Mouse (Mus musculus) spleen, postnatal 14 days (tissue): ENCODE results near the gene Apoe.
"Not testable (repeated sequence)": the region's sequence is repeated elsewhere in the genome, so short reads cannot be mapped to it uniquely, and the experiment has no call there.

ENCODE experiments used
- DNase-seq, 2 experiments: peaks; one replicate each; pipeline ENCODE4 v3.0.0; 2021 to 2022; ENCODE audit warnings: low spot score in 2 of 2

The Apoe gene

DNA sequence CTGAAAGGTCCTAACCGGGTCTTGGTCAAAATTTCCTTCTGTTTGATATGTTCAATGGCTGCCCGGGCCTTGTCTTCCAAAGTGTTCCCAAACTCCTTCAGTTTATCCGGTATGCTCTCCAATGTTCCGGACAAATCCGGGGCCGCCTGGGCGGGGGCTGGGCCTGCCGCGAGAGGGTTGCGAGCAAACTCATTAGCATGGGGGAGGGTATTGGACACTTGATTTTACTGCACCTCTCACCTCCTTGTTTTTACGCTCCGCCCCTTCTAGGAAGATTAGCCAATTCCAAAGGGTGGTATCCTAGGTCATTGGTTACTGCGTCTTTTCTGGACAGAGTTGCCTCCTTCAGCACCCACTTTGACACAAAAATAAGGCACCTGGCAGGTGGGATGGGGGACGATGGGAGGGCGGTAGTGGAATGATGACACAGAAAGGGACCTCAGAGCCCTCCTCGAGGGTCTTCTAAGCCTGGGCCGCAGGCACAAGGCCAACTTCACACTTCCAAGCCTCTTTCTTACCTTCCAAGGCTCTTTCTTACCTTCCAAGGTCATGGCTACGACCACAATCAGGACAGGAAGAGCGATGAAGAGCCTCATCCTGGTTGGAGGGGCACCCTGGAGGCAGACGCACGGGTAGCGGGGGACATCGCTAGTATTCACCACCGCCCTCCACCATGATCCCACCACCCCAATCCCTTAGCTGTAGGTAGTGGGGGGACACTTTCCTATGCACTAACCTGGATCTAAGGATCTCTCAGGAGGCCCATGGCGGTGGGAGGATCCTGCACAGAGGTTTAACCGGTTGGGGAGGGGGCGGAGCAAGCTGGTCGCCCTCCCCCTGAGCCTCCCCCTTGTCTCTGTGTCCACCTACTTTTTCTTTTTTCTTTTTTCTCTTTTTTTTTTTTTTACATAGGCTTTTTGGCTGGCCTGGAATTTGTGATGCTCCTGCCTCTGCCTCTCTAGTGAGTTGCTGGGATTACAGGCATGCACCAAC lies 6.8 kb downstream of the Apoe start, which contains the start of gene Apoc1:
Apoc1 (minus strand) TSS at position 788 of the 993 bp plus-strand sequence.
- no peak for DNase-seq

GRCm38 (mm10) chr7:19691434-19691833 lies 7.6 kb downstream of the Apoe start:
- DNase-seq: no peak

GRCm38 (mm10) chr7:19690845-19691244 lies 8.1 kb downstream of the Apoe start:
- DNase-seq: no peak

DNA sequence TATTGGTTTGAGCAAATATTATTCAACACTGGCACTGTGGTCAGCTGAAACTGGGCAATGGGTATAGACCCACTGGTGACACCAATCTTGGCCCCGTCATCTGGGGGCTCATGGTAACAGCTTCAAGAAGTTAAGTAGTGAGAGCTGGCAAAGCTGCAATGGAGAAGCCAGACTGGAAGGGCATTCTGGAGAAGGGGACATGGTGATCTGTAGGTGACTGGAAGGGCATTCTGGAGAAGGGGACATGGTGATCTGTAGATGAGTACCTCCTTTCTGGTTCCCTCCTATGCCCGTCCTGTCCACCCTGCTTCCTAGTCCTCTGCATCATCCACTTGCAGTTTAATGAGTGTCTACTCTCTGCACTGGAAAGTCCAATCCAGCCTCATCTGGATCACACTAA lies 10.4 kb downstream of the Apoe start:
- no peak for DNase-seq

DNA sequence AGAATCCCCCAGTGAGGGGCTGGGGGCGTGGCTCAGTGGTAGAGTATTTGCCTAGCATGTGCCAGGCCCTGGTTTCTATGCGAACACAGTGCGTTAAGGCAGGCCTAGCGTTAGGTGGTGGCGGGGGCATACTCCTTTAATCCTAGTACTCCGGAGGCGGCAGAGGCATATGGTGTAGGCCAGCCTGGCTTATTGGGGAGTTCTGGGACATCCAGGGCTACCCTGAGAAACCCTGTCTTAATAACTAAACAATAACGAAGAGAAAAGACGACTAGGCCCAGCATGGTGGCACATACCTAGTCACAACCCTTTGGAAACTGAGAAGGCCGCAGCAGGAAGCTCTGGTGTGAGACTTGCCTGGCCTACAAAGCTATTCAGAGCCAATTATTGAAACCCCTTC lies 10.9 kb downstream of the Apoe start:
- DNase-seq: no peak

DNA sequence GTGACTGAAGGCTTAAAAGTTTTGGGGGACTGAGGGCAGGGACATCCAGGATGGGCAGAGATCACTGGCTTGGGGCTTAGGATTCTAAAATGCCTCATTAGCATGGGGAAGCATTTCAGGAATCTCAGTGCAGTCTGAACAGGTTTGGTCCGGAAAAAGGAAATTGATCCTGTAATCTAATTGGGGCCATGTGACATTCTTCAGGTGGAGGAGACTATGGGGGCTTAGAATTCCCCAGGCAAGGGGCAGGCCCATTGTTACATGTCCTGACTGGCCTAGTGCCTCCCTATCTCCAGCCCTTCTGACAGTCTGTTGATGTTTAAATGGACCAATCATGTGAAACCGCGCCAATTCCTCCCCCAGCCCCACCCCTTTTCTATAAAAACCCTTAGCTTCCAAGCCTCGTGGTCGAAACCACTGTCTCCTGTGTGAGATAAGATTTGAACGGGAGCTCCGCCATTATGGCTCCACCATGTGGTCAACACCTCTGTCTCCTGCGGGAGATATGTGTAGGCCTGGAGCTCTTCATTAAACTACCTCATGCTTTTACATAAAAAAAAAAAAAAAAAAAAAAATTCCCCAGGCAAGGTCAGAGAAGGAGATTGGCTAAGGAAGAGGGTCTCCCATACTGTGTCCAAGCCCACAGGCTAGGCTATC lies 11.9 kb downstream of the Apoe start:
- DNase-seq: not testable (repeated sequence)

DNA sequence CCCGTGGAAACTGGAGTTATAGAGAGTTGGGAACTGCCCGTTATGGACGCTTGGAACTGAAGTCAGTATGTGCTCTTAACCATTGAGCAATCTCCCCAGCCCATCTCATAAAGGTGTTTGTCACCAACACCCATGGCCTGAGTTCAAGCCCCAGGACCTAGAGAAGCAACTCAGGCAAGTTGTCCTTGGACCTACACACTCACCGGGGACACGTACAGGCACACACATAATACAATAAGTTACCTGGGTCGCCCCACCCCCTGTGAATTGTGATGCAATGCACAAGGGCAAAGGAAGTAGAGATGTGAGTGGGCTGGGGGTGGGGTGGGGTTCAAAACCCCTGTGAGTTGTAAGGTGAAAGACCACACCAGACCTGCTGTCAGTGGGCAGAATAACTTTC lies 12.5 kb downstream of the Apoe start:
- no peak for DNase-seq

DNA sequence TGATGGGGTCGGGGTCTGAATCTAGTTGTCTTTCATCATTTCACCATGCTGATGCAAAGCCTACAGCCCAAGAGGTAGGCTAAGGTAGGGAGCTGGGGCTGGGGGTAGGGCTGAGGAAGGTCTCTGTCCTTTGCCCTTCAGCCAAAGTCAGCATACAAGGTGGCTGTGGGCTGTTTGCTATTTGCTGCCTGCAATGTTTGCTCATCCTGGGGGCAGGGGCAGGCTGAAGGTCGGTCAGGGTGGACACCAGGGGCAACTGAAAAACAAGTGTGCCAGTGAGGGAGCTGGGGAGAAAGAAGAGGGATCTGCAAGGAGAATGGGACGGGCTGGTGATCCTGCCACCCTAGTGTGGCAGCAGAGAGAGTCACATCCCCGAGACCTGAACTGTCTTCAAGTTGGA lies 13.6 kb downstream of the Apoe start:
- no peak for DNase-seq

DNA sequence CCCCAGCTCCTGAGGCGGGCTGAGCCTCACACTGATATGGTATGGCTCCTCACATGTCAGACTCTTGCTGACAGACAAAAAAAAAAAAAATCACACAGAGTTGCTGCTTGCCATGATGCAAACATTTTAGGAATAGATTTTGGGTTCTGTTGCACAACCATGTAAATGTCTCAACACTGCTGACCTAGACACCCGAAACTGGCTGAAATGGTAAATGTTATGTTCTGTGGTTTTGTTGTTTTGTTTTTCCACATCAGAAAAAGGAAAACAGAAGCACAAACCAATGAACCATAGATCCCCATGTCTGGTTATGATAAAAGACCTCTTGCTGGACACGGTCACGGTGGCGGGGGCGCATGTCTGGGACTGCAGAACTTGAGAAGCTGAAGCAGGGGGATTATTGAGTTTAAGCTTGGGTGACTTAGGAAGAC lies 15.2 kb downstream of the Apoe start:
- DNase-seq: no peak

DNA sequence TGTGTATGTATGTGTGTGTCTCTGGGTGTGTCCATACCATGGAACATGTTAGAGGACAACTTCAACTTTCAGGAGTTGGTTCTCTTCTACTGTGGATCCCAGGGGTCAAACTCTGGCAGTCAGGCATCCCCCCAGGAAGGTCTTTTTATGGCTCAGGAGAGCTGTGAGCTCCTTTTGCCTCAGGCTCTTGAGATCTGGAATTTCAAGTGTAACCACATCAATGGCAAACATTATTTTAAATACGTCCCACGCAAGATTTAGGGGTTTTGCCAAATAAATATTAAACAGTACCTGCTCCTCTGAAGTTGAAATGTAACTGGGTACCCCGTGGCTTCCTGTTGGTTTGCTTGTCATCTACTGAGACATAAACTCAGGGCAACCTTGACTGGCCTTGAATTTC lies 16.0 kb downstream of the Apoe start:
- DNase-seq: no peak

- no peak for DNase-seq
These were observed 17.7 kb downstream of the Apoe start, which contains the start of the genes Gm44805 and Apoc4 for GRCm38 (mm10) chr7:19681202-19681694. Gene Gm44805, minus strand, starts transcription at chr7:19681423. Gene Apoc4, minus strand, starts transcription at chr7:19681479.

DNA sequence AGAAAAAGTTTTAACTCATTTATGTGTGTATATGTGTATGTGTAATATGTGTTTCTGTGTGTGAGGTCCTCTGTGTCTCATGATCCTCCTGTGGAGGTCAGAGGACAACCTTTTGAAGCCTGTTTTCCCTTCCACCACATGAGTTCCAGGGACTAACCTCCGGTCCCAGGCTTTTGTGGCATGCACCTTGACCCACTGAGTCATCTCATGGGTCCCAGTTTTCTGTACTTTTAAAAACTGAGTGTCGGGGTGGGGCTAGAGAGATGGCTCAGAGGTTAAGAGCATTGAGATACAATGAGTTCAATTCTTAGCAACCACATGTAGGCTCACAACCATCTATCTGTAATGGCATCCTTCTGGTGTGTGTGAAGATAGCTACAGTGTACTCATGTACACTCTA lies 18.3 kb downstream of the Apoe start:
- DNase-seq: no peak

DNA sequence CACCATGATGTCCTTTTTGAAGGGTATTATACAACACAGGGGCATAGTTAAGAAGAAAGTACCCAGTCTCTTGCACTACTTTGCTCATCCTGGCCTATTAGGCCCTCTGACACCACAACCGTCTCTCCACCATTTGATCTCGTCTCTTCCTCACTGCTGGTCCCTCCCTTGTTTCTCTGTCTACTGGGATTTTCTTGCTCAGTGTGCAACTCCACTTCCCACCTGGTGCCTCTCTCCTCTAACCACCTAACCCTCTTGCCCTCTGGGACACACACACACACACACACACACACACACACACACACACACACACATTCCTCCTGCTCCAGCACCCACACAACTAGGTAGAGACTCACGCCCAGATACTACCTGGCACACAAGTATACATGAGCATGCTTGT lies 20.1 kb downstream of the Apoe start:
- no peak for DNase-seq

DNA sequence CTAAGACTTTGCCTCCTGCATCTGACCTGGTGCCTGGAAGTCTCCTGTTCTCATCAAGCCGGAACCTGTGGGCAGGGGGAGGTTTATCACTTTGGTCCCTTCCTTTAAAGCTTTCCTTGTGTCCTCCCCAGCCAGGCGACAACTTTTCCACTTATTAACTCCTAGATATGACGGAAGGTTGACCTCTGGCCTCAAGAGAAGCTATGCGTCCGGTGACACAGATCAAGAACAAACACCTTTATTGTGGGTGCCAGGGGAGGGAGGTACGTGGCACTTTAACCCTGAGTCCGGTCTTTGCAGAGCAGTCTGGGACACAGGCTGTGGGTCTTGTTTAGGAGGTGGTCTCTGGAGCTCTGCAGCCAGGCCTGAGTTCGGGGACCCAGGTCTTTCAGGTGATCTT lies 21.1 kb downstream of the Apoe start, which contains the start of gene Apoc2:
Apoc2 (minus strand) TSS at position 70 of the 400 bp plus-strand sequence.
- DNase-seq: no peak

DNA sequence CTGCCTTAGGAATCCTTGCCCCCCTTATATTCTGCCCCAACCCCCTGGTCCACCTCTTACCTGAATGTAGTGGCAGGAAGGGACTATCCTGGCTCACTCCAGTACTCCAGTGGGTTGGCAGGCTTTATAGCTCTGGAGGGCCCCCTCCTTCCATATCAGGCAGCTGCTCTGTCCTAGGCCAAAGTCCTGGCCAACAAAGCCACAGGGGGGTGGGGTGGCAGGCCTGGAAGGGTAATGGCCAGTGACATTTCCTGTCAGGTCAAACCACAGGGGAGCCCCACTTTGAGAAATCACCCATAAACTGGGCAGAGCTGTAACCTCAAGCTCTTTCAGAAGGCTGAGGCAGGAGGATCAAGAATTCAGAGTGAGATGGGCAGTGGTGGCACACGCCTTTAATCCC lies 22.3 kb downstream of the Apoe start:
- DNase-seq: no peak

GRCm38 (mm10) chr7:19675824-19676223 lies 23.2 kb downstream of the Apoe start:
- no peak for DNase-seq

GRCm38 (mm10) chr7:19673083-19673699 lies 25.8 kb downstream of the Apoe start:
- DNase-seq: no peak

GRCm38 (mm10) chr7:19671511-19671910 lies 27.5 kb downstream of the Apoe start:
- DNase-seq: no peak

DNA sequence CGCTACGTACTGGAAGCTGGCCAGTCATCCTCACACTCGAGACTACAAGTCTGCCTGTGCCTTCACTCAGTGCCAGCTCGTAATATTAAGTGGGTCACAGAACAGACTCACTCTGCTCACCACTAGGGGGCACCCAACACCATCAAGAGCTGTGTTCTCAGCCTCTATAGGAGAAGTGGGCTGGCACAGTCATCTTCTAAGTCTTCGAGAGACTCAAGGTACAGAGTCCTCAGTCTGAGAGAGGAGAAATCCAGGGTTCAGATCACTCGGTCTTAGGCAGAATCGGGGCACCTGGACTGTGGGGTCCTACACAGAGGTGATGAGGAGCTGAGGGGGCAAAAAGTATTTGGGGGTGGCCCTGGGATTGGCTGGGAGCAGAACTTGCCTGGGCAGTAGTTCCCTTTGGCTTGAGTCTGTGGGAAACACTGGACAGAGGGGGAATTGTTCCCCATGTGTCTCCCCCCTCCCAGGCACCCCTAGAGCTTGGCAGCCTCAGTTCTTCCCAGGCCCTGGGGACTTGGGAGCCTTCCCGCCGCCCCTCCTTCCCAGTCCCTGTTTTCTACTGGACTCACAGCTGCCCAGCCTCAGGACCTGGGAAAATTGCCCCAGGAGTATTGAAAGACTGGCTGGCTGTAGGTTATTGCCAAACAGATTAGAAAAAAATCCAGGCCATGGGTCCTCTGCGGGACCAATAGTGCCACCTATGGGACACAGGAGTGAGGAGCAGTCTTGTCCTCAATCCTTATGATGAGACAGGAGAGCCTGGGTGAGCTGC lies 29.9 kb downstream of the Apoe start:
- DNase-seq: peak; percentile 72 to 84

GRCm38 (mm10) chr7:19667434-19667833 lies 31.6 kb downstream of the Apoe start:
- no peak for DNase-seq

GRCm38 (mm10) chr7:19666750-19667149 lies 32.2 kb downstream of the Apoe start:
- no peak for DNase-seq
